Mouse (Mus musculus) spleen, postnatal 36 days (tissue): ENCODE measurements at regions not wholly inside any gene's neighbourhood (a gene's known extent, or its start where the extent isn't known, plus 50 kb on each side); places are given as distances from the start of the nearest gene placed in this dataset.

ENCODE experiments used
- DNase-seq, 2 experiments: peaks; one replicate each; pipeline ENCODE4 v3.0.0; 2022; ENCODE audit warnings: low spot score in 2 of 2, mixed read lengths in 1 of 2

DNA sequence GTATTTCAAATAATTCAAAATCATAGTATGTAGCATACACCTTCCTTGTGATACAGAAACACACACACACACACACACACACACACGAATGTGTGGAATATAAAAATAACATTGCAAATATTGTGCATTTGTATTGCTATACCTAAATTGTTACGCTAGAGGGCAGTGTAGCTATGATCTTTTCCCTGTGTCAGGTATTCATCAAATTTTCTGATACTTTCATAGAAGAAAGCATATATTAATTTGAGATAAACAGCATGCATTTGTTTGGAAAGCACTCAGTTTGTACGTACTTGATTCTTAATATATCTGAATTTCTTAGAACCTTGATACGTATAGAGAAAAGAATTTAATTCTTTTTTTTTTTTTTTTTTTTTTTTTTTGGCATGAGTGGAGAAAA, 1700.9 kb upstream of the Sel1l start:
- no peak for DNase-seq

DNA sequence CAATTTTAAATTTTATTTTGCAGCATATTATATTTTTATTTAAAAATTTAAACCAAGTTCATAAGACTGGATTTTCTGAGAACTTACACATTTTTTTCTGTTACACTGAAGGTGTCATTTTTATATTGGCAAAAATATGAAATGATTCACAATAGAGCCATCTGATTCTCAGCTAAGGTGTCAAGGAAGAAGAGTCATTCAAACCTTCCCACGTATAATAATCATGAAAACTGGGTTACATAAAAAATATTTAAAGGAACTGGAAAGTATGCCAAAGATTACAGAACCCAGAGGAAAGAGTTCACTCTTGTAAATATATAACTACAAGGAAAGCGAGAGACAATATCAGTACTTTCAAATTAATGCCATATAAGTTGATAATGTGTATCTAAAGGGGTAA, 1674.5 kb upstream of the Sel1l start:
- no peak for DNase-seq

- no peak for DNase-seq
Measured at GRCm38 (mm10) chr12:93486381-93486780, 1637.4 kb upstream of the Sel1l start.

- no peak for DNase-seq
Measured at GRCm38 (mm10) chr12:93462106-93462505, 1613.1 kb upstream of the Sel1l start.

- DNase-seq, result no peak
Measured at GRCm38 (mm10) chr12:93449436-93449835, 1600.5 kb upstream of the Sel1l start.

DNA sequence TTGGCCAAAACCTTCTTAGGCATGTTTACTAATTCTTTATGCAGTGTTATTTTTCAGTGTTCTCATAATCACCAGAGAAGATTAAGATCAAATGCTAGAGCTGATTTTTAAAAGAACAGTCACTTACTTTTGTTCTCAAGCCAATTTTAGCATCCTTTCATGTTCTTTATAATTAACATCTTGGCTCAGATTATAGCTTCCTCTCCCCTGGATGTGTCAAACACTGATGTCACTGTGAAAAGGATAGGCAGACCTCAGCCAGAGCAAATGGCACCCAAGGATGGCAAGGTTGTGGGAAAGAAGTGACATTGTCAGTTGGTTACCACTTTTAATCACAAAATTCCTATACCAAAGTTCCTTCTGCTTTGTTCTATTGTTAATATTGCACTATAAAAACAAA, 1580.3 kb upstream of the Sel1l start:
- DNase-seq, result no peak

DNA sequence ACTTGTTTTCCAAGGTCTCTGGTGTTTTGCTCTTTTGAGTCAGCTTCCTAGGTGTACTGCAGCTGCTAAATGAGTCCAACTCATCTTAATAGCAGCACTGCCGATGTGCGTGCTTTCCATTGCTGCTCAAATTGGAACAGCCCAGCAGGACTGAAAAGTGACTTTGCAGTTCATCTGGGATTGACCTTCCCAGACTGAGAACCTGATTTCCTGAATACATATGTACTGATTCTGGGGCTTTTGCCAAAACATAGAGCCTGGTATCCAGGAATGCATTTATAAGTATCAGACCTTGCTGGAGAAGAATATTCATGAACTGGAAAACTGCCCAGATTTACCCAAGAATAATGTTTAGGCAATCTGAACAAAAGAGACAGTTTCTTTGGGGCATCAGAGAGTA, 1579.0 kb upstream of the Sel1l start:
- DNase-seq, result no peak

DNA sequence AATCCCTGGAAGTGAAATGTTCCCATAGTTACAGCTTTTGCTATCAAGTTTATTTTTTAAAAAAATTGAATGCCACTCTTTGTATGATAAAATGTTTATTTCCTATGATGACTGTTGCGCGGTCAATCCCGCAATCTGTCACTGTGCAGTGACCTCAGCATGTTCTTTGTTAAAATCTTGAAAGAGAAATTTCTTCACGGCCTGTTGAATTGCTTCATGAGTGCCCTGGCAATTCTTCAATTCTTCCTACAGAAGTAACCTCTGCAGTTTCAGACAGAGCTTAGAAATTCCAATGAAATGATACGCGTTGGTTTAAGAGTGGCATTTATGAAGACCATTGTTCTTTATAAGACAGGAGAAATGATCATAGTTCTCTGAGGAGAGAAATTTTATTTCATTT, 1567.4 kb upstream of the Sel1l start:
- no peak for DNase-seq

DNA sequence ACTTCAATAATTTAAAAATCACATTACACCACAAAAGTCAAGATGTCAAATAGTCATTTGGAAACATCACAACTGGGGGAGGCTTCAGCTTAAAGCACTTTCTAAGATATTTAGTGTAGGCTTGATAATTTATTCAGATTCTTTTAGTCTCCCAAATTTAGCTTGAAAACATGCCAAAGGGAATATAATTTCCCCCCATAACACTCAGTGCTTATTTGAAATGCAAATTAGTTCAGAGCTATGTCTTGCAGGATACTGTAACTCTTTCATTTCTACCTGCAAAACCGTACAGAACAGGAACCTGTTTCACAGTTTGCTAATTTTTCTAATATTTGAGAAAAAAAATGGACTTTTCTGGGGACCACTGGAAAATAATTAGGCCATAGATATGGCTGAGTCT, 1566.8 kb upstream of the Sel1l start:
- DNase-seq, result no peak

DNA sequence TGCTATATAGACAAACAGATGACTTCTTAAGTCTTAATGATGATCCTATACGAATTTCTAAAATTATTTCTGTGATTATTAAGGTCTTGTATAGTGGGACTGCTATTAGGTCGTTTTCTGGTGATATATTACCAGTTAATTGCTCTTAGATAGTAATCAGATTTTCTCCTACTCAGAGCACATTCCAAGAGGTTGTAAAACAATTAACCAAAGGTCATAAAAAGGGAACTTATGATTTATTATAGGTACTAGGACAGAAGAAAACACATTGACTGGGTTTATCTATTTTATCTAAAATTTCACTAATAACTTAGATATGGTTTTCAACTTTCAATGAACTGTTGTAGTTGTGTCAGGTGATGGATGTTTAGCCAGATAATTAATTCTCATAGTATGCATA, 1536.6 kb upstream of the Sel1l start:
- DNase-seq, result no peak

- no peak for DNase-seq
Measured at GRCm38 (mm10) chr12:93342933-93343332, 1494.0 kb upstream of the Sel1l start.

GRCm38 (mm10) chr12:93342525-93342924, 1493.6 kb upstream of the Sel1l start:
- DNase-seq, result no peak

DNA sequence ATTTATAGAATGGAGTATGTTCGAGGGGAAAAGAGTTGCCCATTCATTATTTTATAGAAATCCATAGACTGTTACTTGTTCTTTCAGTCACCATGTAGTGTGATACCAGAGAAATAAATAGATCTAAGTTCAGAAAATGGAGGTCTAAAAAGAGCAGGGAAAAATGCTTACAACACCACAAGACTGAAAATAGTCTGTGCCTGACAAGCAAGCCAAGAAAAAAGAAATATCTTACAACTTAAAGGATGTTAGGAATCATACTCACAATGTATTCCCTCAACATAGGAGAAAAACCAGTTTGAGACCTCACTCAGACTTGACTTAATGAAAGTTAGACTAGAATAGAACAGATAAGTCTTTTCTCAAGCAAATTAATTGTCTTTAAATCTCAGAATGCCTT, 1486.6 kb upstream of the Sel1l start:
- no peak for DNase-seq

DNA sequence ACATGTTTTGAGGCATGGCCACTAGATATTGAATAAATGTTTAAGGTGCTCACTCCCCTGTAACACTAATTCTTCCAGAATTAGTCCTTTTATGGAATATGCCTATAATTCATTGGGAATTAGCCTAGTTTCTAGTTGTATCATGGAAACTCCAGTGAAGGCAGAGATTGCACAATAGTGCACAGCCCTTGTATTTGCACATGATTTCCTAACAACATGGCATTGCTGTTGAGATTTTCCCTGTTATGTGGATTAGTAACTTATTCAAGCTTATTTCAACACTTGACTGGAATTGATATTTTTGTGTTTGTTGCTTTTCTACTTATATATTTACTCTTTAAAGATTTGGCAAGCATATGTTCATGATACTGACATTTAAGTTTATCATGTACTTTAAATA, 1463.3 kb upstream of the Sel1l start:
- no peak for DNase-seq

GRCm38 (mm10) chr12:93281816-93282215, 1432.9 kb upstream of the Sel1l start:
- DNase-seq, result no peak

GRCm38 (mm10) chr12:93273652-93274051, 1424.7 kb upstream of the Sel1l start:
- DNase-seq, result no peak

DNA sequence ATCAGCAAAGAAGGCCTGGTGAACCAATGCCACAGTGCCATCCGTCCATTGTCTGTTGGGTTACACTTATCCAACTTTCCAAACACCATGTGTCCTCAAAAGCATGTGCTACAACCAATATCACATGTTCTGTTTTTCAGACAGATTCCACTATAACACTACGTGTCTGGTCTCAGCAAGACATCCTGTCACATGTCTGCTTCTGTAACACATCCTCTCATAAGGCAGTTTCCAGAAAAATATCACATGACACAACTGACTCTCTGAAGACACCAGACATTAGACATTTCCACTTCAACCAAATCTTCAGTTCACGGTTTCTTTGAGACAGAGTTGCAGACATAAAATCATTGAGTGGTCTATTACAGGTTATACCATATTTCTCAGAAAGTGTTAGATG, 1381.3 kb upstream of the Sel1l start:
- no peak for DNase-seq

- DNase-seq, result no peak
Measured at GRCm38 (mm10) chr12:93226826-93227225, 1377.9 kb upstream of the Sel1l start.

- DNase-seq, result no peak
Measured at GRCm38 (mm10) chr12:93221179-93221922, 1372.4 kb upstream of the Sel1l start.

DNA sequence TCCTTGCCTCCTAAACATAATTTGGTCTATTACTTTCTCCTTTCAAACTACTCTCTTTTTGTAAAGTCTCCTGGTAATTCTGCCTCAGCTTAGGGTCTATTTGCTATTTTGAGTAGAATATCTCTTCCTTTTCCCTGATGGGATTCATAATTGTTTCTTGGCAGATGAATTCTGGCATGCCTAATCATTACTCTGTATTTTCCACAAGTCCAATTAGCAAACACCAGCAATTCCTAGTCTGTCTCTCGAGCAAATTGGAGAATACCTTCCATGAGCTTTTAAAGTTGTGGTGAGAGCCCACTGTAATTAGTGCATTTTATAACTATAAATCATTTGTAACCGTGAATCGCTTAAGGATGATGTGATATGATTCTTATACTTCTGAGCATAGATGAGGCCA, 1358.6 kb upstream of the Sel1l start:
- no peak for DNase-seq

DNA sequence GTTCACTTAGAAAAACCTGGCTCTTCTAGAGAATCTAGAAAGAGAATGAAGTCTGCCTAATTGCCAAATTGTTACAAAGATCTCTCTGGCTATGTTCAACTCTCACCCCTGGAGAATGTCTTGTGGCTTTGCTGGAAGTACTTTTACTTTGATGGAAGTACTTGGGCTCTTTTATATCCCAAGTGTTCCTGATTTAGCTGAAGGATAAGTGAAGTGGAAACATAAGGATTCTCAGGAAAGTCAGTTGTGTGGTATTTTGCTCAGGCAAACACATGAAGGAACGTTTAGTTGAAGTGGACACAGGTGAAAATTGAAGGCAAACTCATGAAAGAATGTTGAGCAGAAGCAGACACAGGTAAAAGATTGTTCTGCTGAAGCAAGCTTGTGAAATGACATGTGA, 1340.0 kb upstream of the Sel1l start:
- DNase-seq, result no peak

- DNase-seq, result no peak
Measured at GRCm38 (mm10) chr12:93173744-93174143, 1324.8 kb upstream of the Sel1l start.

DNA sequence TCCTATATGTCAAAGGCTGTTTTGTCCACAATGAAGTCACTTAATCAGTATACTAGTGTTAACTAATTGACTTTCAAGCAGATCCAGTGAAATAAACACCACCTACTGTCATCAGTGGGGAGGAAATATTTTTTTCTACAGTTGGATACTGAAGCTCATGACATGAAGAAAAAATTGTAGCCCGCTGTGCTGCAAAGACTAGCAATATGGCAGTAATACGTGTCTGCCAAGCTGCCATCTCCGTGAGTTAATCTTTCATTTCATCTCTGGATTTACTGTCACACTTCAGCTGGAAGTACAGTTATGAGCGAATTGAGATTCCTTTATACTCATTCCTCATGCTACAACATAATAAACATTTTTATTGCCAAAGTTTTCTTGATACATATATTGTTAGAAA, 1311.3 kb upstream of the Sel1l start:
- DNase-seq, result no peak

DNA sequence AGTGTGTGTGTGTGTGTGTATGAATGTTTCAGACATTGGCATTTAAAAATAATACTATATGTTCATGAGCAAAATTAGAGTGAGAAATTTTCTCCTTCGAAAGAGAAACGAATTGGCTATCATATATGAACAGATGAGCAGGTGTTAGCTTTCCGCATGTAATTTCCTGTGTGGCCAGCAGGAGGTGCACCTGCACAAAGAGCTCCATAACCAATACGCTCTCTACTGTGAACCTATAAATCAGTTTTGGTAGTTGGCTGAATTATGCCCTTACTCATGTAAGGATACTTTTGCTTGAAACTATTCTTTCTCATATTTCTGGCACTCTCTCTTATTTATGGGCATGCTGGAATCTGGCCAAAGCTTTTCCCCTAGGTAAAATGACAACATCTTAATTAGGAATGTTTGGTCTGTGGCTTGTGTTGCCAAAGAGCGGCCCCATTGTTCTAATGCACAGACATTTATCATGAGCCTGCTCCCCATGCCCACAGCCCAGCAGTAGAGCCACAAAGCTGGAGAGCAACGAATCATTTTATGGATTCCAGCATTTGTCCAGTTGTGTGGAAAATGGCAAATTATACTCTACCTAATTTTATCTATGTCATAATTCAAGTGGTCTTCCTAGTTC, 1303.8 kb upstream of the Sel1l start:
- no peak for DNase-seq
